Mouse (Mus musculus) gastrocnemius, postnatal 25 days (tissue): Measurements from ENCODE around the gene Mrpl42. TPM values are rescaled to one million over a fixed set of nuclear protein-coding genes. Genes with fewer than 3 reads are reported as not detected.
A peak's percentile ranks its signal among the peaks of the same experiment; 100 is the strongest.

Source experiments
- DNase-seq: peaks from one replicate; pipeline ENCODE4 v3.0.0; 2022
- total RNA-seq, 2 experiments: library from RNA; stranded (reverse); gene quantifications; 1 replicate in 1 of 2; 2 replicates in 1 of 2; pipeline ENCODE4 v1.2.3; 2021

Gene Mrpl42
- total RNA-seq, 2 experiments from 2014 or later, result 285 to 318 TPM

- DNase-seq, result peak; percentile 57
Observed at GRCm38 (mm10) chr10:95515293-95515931, 13.7 kb upstream of the Mrpl42 start.

- DNase-seq, result peak; percentile 99
Observed at GRCm38 (mm10) chr10:95514656-95515292, 13.0 kb upstream of the Mrpl42 start, which contains the start of gene Ube2n. TSS of gene Ube2n (plus strand) at chr10:95515145.

GRCm38 (mm10) chr10:95513768-95514556, 12.2 kb upstream of the Mrpl42 start:
- no peak for DNase-seq

- DNase-seq, result no peak
Observed at GRCm38 (mm10) chr10:95512635-95513034, 10.9 kb upstream of the Mrpl42 start.

GRCm38 (mm10) chr10:95509263-95509662, 7.5 kb upstream of the Mrpl42 start:
- no peak for DNase-seq

GRCm38 (mm10) chr10:95508793-95509192, 7.1 kb upstream of the Mrpl42 start:
- no peak for DNase-seq

- DNase-seq, result no peak
Observed at GRCm38 (mm10) chr10:95508126-95508525, 6.4 kb upstream of the Mrpl42 start.

- DNase-seq, result no peak
Observed at GRCm38 (mm10) chr10:95504341-95504740, 2.6 kb upstream of the Mrpl42 start.

GRCm38 (mm10) chr10:95503443-95504235, 1.9 kb upstream of the Mrpl42 start:
- DNase-seq, result no peak

- no peak for DNase-seq
Observed at GRCm38 (mm10) chr10:95501033-95501432, 707 bp downstream of the Mrpl42 start.

GRCm38 (mm10) chr10:95494268-95494667, 7.5 kb downstream of the Mrpl42 start:
- DNase-seq, result no peak

- DNase-seq, result peak; percentile 15
Observed at GRCm38 (mm10) chr10:95489653-95490052, 12.1 kb downstream of the Mrpl42 start.

GRCm38 (mm10) chr10:95477516-95477915, 24.2 kb downstream of the Mrpl42 start:
- no peak for DNase-seq

GRCm38 (mm10) chr10:95475923-95476322, 25.8 kb downstream of the Mrpl42 start:
- DNase-seq, result peak; percentile 54

- DNase-seq, result no peak
Observed at GRCm38 (mm10) chr10:95471889-95472547, 29.7 kb downstream of the Mrpl42 start.

GRCm38 (mm10) chr10:95471186-95471585, 30.6 kb downstream of the Mrpl42 start:
- no peak for DNase-seq

- DNase-seq, result no peak
Observed at GRCm38 (mm10) chr10:95468894-95469293, 32.8 kb downstream of the Mrpl42 start.

- no peak for DNase-seq
Observed at GRCm38 (mm10) chr10:95465485-95465896, 36.2 kb downstream of the Mrpl42 start.

GRCm38 (mm10) chr10:95464527-95464926, 37.2 kb downstream of the Mrpl42 start:
- no peak for DNase-seq

- DNase-seq, result no peak
Observed at GRCm38 (mm10) chr10:95462231-95462630, 39.5 kb downstream of the Mrpl42 start.

- DNase-seq, result no peak
Observed at GRCm38 (mm10) chr10:95461053-95461553, 40.6 kb downstream of the Mrpl42 start.
